Comparison of ENCODE assay signal across 8 mouse cellular contexts in genomic region chr5:144964465-144964864, GRCm38 (mm10). TPM values are rescaled to one million over a fixed set of nuclear protein-coding genes. Genes with fewer than 3 reads are reported as not detected.
DNase-seq lines count a peak whose midpoint lies in the region; ATAC-seq and TF ChIP-seq lines count a peak whose summit lies in the region.

No protein-coding gene starts in this region.

- H3K4me3 ChIP-seq in heart, embryonic 16.5 days (ENCODE audit: low read length): peak overlapping the region; percentile 82
- peak overlapping the region; percentile 4 to 75; a peak in 2 of 4 replicates for H3K4me3 ChIP-seq in MEL (ENCODE audit: control insufficient read depth in 1 of 2, insufficient read depth in 1 of 2, low read depth in 2 of 2, low read length in 2 of 2)
- H3K4me3 ChIP-seq in forebrain, embryonic 16.5 days (replicated peaks; ENCODE audit: low read length): peak overlapping the region; percentile 88
- peak overlapping the region; percentile 74; the same call in 1 of the 2 replicates for H3K4me3 ChIP-seq in liver, postnatal 0 days (ENCODE audit: low read depth, low read length)

- no peak for TF ChIP-seq RAD21 in MEL (IDR thresholded peaks at IDR 0.05; ENCODE audit: low read depth, low read length)

- H3K9me3 ChIP-seq in heart, embryonic 16.5 days (replicated peaks; ENCODE audit: control insufficient read depth, low read length): no peaks in the 10 kb centered on the region
- no peaks in the 10 kb centered on the region for H3K9me3 ChIP-seq in MEL (replicated peaks; ENCODE audit: insufficient read depth, low read length)
- H3K9me3 ChIP-seq in forebrain, embryonic 16.5 days (ENCODE audit: control insufficient read depth, low read length): no peaks in the 10 kb centered on the region
- no peaks in the 10 kb centered on the region for H3K9me3 ChIP-seq in liver, postnatal 0 days (ENCODE audit: low read length)

- no peak for TF ChIP-seq CTCF in MEL (IDR thresholded peaks at IDR 0.05 in 2 of 3, conservative IDR thresholded peaks at IDR 0.05 in 1 of 3; ENCODE audit: control insufficient read depth in 1 of 3, insufficient read depth in 1 of 3, low read depth in 2 of 3, low read length in 3 of 3, poor library complexity in 1 of 3, severe bottlenecking in 1 of 3)
- TF ChIP-seq CTCF in liver, postnatal 0 days (IDR thresholded peaks at IDR 0.05; ENCODE audit: low read depth): no peak

- peaks cover 32% of the 10 kb centered on the region for H3K4me1 ChIP-seq in heart, embryonic 16.5 days (ENCODE audit: control insufficient read depth, insufficient read depth, low read length)
- H3K4me1 ChIP-seq in MEL (ENCODE audit: control insufficient read depth in 1 of 2, insufficient read depth in 2 of 2, low read length in 2 of 2): peaks cover 0 to 10% of the 10 kb centered on the region in 2 experiments; a peak in 3 of 4 replicates
- peaks cover 35% of the 10 kb centered on the region for H3K4me1 ChIP-seq in forebrain, embryonic 16.5 days (replicated peaks; ENCODE audit: control insufficient read depth, insufficient read depth, low read length)
- peaks cover 10% of the 10 kb centered on the region for H3K4me1 ChIP-seq in liver, postnatal 0 days (ENCODE audit: insufficient read depth)

- H3K9ac ChIP-seq in heart, embryonic 16.5 days (ENCODE audit: low read length): no peak overlapping the region
- no peak overlapping the region for H3K9ac ChIP-seq in MEL (ENCODE audit: control insufficient read depth, low read depth, low read length, poor library complexity, severe bottlenecking)
- H3K9ac ChIP-seq in forebrain, embryonic 16.5 days (replicated peaks; ENCODE audit: low read depth, low read length): no peak overlapping the region
- H3K9ac ChIP-seq in liver, postnatal 0 days (replicated peaks): no peak overlapping the region

- ATAC-seq in heart, embryonic 16.5 days (replicated peaks; ENCODE audit: extremely low read depth, insufficient read depth, low FRiP score): peak; percentile 6; the same call in 1 of the 2 replicates
- peak; percentile 51 for ATAC-seq in forebrain, embryonic 16.5 days
- ATAC-seq in liver, postnatal 0 days: no peak

- no peak for TF ChIP-seq EP300 in MEL (IDR thresholded peaks at IDR 0.05; ENCODE audit: low read depth in 1 of 2, low read length in 2 of 2)
- TF ChIP-seq EP300 in liver, postnatal 0 days (IDR thresholded peaks at IDR 0.05; ENCODE audit: low read depth): no peak

- no peaks in the 10 kb centered on the region for H3K27me3 ChIP-seq in heart, embryonic 16.5 days (ENCODE audit: control insufficient read depth, insufficient read depth, low read length)
- peaks cover 6% of the 10 kb centered on the region in 2 experiments for H3K27me3 ChIP-seq in MEL (ENCODE audit: control insufficient read depth in 1 of 2, insufficient read depth in 2 of 2, low read length in 2 of 2)
- H3K27me3 ChIP-seq in forebrain, embryonic 16.5 days (replicated peaks; ENCODE audit: control insufficient read depth, insufficient read depth, low read length): no peaks in the 10 kb centered on the region; the same call in 1 of the 2 replicates
- H3K27me3 ChIP-seq in liver, postnatal 0 days (ENCODE audit: insufficient read depth, low read length): peaks cover 11% of the 10 kb centered on the region

- no peaks in the 10 kb centered on the region for H3K36me3 ChIP-seq in heart, embryonic 16.5 days (ENCODE audit: control insufficient read depth, insufficient read depth)
- H3K36me3 ChIP-seq in MEL (ENCODE audit: control insufficient read depth in 1 of 2, insufficient read depth in 2 of 2, low read length in 2 of 2): no peaks in the 10 kb centered on the region; a peak in 1 of 4 replicates
- no peaks in the 10 kb centered on the region for H3K36me3 ChIP-seq in forebrain, embryonic 16.5 days (ENCODE audit: control insufficient read depth, insufficient read depth)
- no peaks in the 10 kb centered on the region for H3K36me3 ChIP-seq in liver, postnatal 0 days (replicated peaks; ENCODE audit: insufficient read depth, low read length)

- H3K79me2 ChIP-seq in MEL (ENCODE audit: control insufficient read depth, insufficient read depth, low read length, poor library complexity): no peaks in the 10 kb centered on the region; the same call in 1 of the 2 replicates

- no peak overlapping the region; the same call in 1 of the 2 replicates for H3K27ac ChIP-seq in heart, embryonic 16.5 days (ENCODE audit: low read length)
- no peak overlapping the region for H3K27ac ChIP-seq in MEL (ENCODE audit: control insufficient read depth, low read depth, low read length)
- H3K27ac ChIP-seq in forebrain, embryonic 16.5 days (ENCODE audit: low read length): no peak overlapping the region
- no peak overlapping the region for H3K27ac ChIP-seq in liver, postnatal 0 days (ENCODE audit: low read depth)

- WGBS in heart, embryonic 16.5 days: 26% methylated on average over 8 of the region's 8 CpGs
- 17% methylated on average over 8 of the region's 8 CpGs for WGBS in forebrain, embryonic 16.5 days
- 39% methylated on average over 7 of the region's 8 CpGs for WGBS in liver, postnatal 0 days (ENCODE audit: insufficient replicate concordance)

- H3K4me2 ChIP-seq in heart, embryonic 16.5 days (ENCODE audit: low read depth, low read length): peak overlapping the region; percentile 72
- peak overlapping the region; percentile 82 for H3K4me2 ChIP-seq in forebrain, embryonic 16.5 days (ENCODE audit: low read length)
- H3K4me2 ChIP-seq in liver, postnatal 0 days (ENCODE audit: low read depth, low read length): peak overlapping the region; percentile 84

- no peak for DNase-seq in heart, adult 11 months
- DNase-seq in MEL (ENCODE audit: low read depth, low spot score): no peak
- no peak for DNase-seq in liver, postnatal 0 days
- DNase-seq in thymus, postnatal 25 days: no peak
- no peak for DNase-seq in adrenal gland, adult 2 months
- no peak for DNase-seq in right cerebral cortex, postnatal 36 days (ENCODE audit: low spot score in 2 of 2)

- TF ChIP-seq POLR2A in MEL (IDR thresholded peaks at IDR 0.05; ENCODE audit: control insufficient read depth in 1 of 2, insufficient read depth in 1 of 2, low read depth in 1 of 2, low read length in 2 of 2, poor library complexity in 1 of 2): no peak

TF ChIP-seq in MEL, 35 proteins besides CTCF, POLR2A, EP300 and RAD21:
- TF ChIP-seq JUND (IDR thresholded peaks at IDR 0.05; ENCODE audit: low read depth, low read length): no peak
- no peak for TF ChIP-seq MYC (IDR thresholded peaks at IDR 0.05; ENCODE audit: low read depth, low read length)
- no peak for TF ChIP-seq POLR2AphosphoS2 (IDR thresholded peaks at IDR 0.05; ENCODE audit: low read length)
- TF ChIP-seq ZC3H11A (IDR thresholded peaks at IDR 0.05; ENCODE audit: low read depth, low read length): no peak
- no peak for TF ChIP-seq GATA1 (IDR thresholded peaks at IDR 0.05; ENCODE audit: low read depth, low read length)
- TF ChIP-seq ELF1 (IDR thresholded peaks at IDR 0.05; ENCODE audit: low read depth, low read length): no peak
- no peak for TF ChIP-seq NELFE (IDR thresholded peaks at IDR 0.05; ENCODE audit: low read depth, low read length)
- TF ChIP-seq POLR2AphosphoS5 (IDR thresholded peaks at IDR 0.05; ENCODE audit: borderline replicate concordance, low read depth, low read length): no peak

RNA-seq across cellular contexts. Expression of gene Smurf1, which starts 1.2 kb away (rescaled TPM):
- polyA plus RNA-seq in heart, embryonic 16.5 days (2015; fragmentation: Nextera tagmentation; extraction: Ambion mirVana): 9.3 and 13.5 TPM in 2 replicates
- 3.9 and 4.0 TPM in 2 replicates for total RNA-seq in MEL (2012; rRNA removed)
- 10 to 100 TPM in 1 of 2 experiments, not detected in 1; 10.6 TPM for polyA plus RNA-seq in MEL (2012; ENCODE audit: insufficient read depth in 1 of 2, insufficient read length in 2 of 2, low read depth in 1 of 2, low replicate concordance in 2 of 2, missing spikeins in 1 of 2)
- polyA plus RNA-seq in forebrain, embryonic 16.5 days (2015; fragmentation: Nextera tagmentation; extraction: Ambion mirVana): 25.4 and 28.2 TPM in 2 replicates
- polyA plus RNA-seq in liver, postnatal 0 days (2015; fragmentation: Nextera tagmentation; extraction: Ambion mirVana): 2.1 and 2.2 TPM in 2 replicates
- total RNA-seq in adrenal gland, adult 2 months (2021): 10 to 100 TPM; 19.5 to 21.6 TPM
- polyA plus RNA-seq in adrenal gland, adult 2 months (2012; rRNA removed): 18.6 and 20.7 TPM in 2 replicates
